Mouse (Mus musculus) limb, embryonic 12.5 days (tissue): ENCODE results near the gene Ccni. TPM values are rescaled to one million over a fixed set of nuclear protein-coding genes. Genes with fewer than 3 reads are reported as not detected.

ENCODE experiments used
- ATAC-seq: fragments of 200-750 bp; cut with Nextera tagmentation; 2 replicates; pipeline ENCODE4 v1.8.0; 2017; ENCODE audit warnings: low read depth, moderate TSS enrichment; ENCODE audit not compliant: insufficient number of reproducible peaks, insufficient read depth, low FRiP score, low TSS enrichment
- H3K27ac ChIP-seq: fragments of 300-500 bp; sonication (generic); 2 replicates; pipeline ENCODE4 v1.5.1; 2016; ENCODE audit warnings: mild to moderate bottlenecking, moderate library complexity
- H3K27me3 ChIP-seq: fragments of 300-500 bp; sonication (generic); 2 replicates; pipeline ENCODE4 v1.6.1; 2016; ENCODE audit warnings: mild to moderate bottlenecking, moderate library complexity
- H3K36me3 ChIP-seq: fragments of 300-500 bp; sonication (generic); 2 replicates; pipeline ENCODE4 v1.6.1; 2016; ENCODE audit warnings: mild to moderate bottlenecking, moderate library complexity
- H3K4me1 ChIP-seq: fragments of 300-500 bp; sonication (generic); replicated peaks from 2 replicates; pipeline ENCODE4 v1.6.1; 2016
- H3K4me2 ChIP-seq: fragments of 300-500 bp; sonication (generic); 2 replicates; pipeline ENCODE4 v1.6.1; 2016; ENCODE audit warnings: mild to moderate bottlenecking, moderate library complexity
- H3K4me3 ChIP-seq: fragments of 300-500 bp; sonication (generic); replicated peaks from 2 replicates; pipeline ENCODE4 v1.5.1; 2016; ENCODE audit warnings: mild to moderate bottlenecking
- H3K9ac ChIP-seq: fragments of 300-500 bp; sonication (generic); replicated peaks from 2 replicates; pipeline ENCODE4 v1.6.1; 2016; ENCODE audit warnings: mild to moderate bottlenecking, moderate library complexity
- H3K9me3 ChIP-seq: fragments of 300-500 bp; sonication (generic); 2 replicates; pipeline ENCODE4 v1.6.1; 2016; ENCODE audit warnings: mild to moderate bottlenecking, moderate library complexity
- WGBS: fragments of 180-500 bp; shearing (Covaris S2); methylation state at CpG from one replicate; pipeline ENCODE4 v1.1.7; 2016; 5-methylcytosine and 5-hydroxymethylcytosine counted together
- polyA plus RNA-seq: library from polyadenylated mRNA; unstranded; fragments of >200 nt; fragmentation: Nextera tagmentation; extraction: Ambion mirVana; gene quantifications from 2 replicates; pipeline ENCODE4 v1.2.1, GENCODE M21; 2016

Ccni gene
- polyA plus RNA-seq, 1 experiment from 2014 or later: 150 TPM

GRCm38 (mm10) chr5:93135368-93136107 is 70.8 kb downstream of the Ccni start:
- no peak overlapping the region for H3K4me2 ChIP-seq
- H3K27ac ChIP-seq: peak overlapping the region; percentile 72
- peaks cover 23% of the 10 kb centered on the region for H3K36me3 ChIP-seq
- H3K4me3 ChIP-seq: no peak overlapping the region
- 0 out of 2 replicates have a peak, but pooled peaks cover 3% of the 10 kb centered on the region for H3K9me3 ChIP-seq
- ATAC-seq: no peak
- H3K9ac ChIP-seq: no peak overlapping the region
- 45% methylated on average over 10 of the region's 10 CpGs for WGBS
- peaks cover 64% of the 10 kb centered on the region for H3K4me1 ChIP-seq
- H3K27me3 ChIP-seq: no peaks in the 10 kb centered on the region

GRCm38 (mm10) chr5:93133445-93134244 is 72.7 kb downstream of the Ccni start:
- ATAC-seq: no peak
- H3K27me3 ChIP-seq: no peaks in the 10 kb centered on the region
- 0 out of 2 replicates have a peak, but pooled peaks cover 3% of the 10 kb centered on the region for H3K9me3 ChIP-seq
- peaks cover 4% of the 10 kb centered on the region; the same call in 1 of the 2 replicates for H3K36me3 ChIP-seq
- H3K27ac ChIP-seq: peak overlapping the region; percentile 86
- peak overlapping the region; percentile 50 for H3K4me2 ChIP-seq
- H3K4me1 ChIP-seq: peaks cover 83% of the 10 kb centered on the region
- peak overlapping the region; percentile 34; the same call in 1 of the 2 replicates for H3K9ac ChIP-seq
- 9% methylated on average over 10 of the region's 10 CpGs for WGBS
- peak overlapping the region; percentile 16; the same call in 1 of the 2 replicates for H3K4me3 ChIP-seq

Other genes starting within 250 kb of the Ccni start
- gene Sowahb, start 161.5 kb downstream of the Ccni start, polyA plus RNA-seq: 0.64 and 0.73 TPM in 2 replicates
- gene Sept11, start 113.1 kb downstream of the Ccni start, polyA plus RNA-seq: 258 and 277 TPM in 2 replicates
- 2.1 and 2.8 TPM in 2 replicates for gene 2010109A12Rik, start within 50 bp of the Ccni start, polyA plus RNA-seq
- gene Ccng2, start 60.8 kb upstream of the Ccni start, polyA plus RNA-seq: 109 and 114 TPM in 2 replicates